Mouse (Mus musculus) CH12.LX (cell line): Measurements from ENCODE around the gene Fam173a. TPM values are rescaled to one million over a fixed set of nuclear protein-coding genes. Genes with fewer than 3 reads are reported as not detected.
A peak's percentile ranks its signal among the peaks of the same experiment; 100 is the strongest.

Experiments used
- DNase-seq: peaks from one replicate; pipeline ENCODE4 v3.0.0-alpha.2; 2013; ENCODE audit errors: extremely low read depth
- H3K27ac ChIP-seq: 2 replicates; pipeline ENCODE4 v1.5.1; 2012; ENCODE audit warnings: low read depth, mild to moderate bottlenecking, control low read depth, moderate library complexity; ENCODE audit not compliant: insufficient read depth
- H3K27me3 ChIP-seq: replicated peaks from 2 replicates; pipeline ENCODE3; 2012; ENCODE audit warnings: inconsistent platforms
- H3K36me3 ChIP-seq, 2 experiments: replicated peaks in 1 of 2; 2 replicates each; pipeline versions ENCODE3 to v1.6.1; 2012; ENCODE audit warnings: inconsistent platforms in 1 of 2, low read length in 1 of 2, mild to moderate bottlenecking in 1 of 2, mixed read lengths in 1 of 2, moderate library complexity in 1 of 2; ENCODE audit not compliant: control insufficient read depth in 1 of 2, insufficient read depth in 1 of 2
- H3K4me1 ChIP-seq, 2 experiments: 2 replicates each; pipeline ENCODE4 v1.6.1; 2012; ENCODE audit warnings: inconsistent platforms in 1 of 2, moderate library complexity in 1 of 2; ENCODE audit not compliant: insufficient read depth in 2 of 2, control insufficient read depth in 1 of 2
- H3K4me2 ChIP-seq: 2 replicates; pipeline ENCODE4 v1.6.1; 2012; ENCODE audit warnings: low read depth, mild to moderate bottlenecking, control low read depth; ENCODE audit not compliant: poor library complexity, insufficient read depth, severe bottlenecking
- H3K4me3 ChIP-seq, 3 experiments: fragments of 150-350 bp in 1 of 3; sonication (generic) in 1 of 3; replicated peaks in 1 of 3; 2 replicates each; pipeline versions ENCODE3 to v1.5.1; 2011 to 2012; ENCODE audit warnings: low read depth in 2 of 3, low read length in 2 of 3, mild to moderate bottlenecking in 2 of 3, moderate library complexity in 2 of 3, control low read depth in 1 of 3, improper control_type of control experiment in 1 of 3, inconsistent platforms in 1 of 3, mixed read lengths in 1 of 3; ENCODE audit not compliant: poor library complexity in 1 of 3
- H3K79me2 ChIP-seq: replicated peaks from 2 replicates; pipeline ENCODE4 v1.6.1; 2012; ENCODE audit warnings: mild to moderate bottlenecking, moderate library complexity; ENCODE audit not compliant: control insufficient read depth, poor library complexity, insufficient read depth, severe bottlenecking; ENCODE audit errors: extremely low read depth
- H3K9ac ChIP-seq: 2 replicates; pipeline ENCODE4 v1.6.1; 2012; ENCODE audit warnings: low read depth, mild to moderate bottlenecking, control low read depth, moderate library complexity; ENCODE audit not compliant: insufficient read depth
- H3K9me3 ChIP-seq: replicated peaks from 2 replicates; pipeline ENCODE3; 2012; ENCODE audit warnings: low read length, inconsistent platforms, mixed read lengths
- CHD2 ChIP-seq: IDR thresholded peaks from 2 replicates; pipeline ENCODE4 v1.6.1; 2011; ENCODE audit warnings: low read length, improper control_type of control experiment
- CTCF ChIP-seq, 2 experiments: IDR thresholded peaks in 1 of 2; conservative IDR thresholded peaks in 1 of 2; 2 replicates each; pipeline ENCODE4 v1.5.1; 2011 to 2012; ENCODE audit warnings: low read depth in 2 of 2, low read length in 2 of 2, improper control_type of control experiment in 1 of 2, inconsistent platforms in 1 of 2, mild to moderate bottlenecking in 1 of 2, moderate library complexity in 1 of 2
- E2F4 ChIP-seq: IDR thresholded peaks from 2 replicates; pipeline ENCODE4 v1.6.1; 2011; ENCODE audit warnings: low read depth, low read length, improper control_type of control experiment; ENCODE audit not compliant: insufficient replicate concordance
- ELF1 ChIP-seq: IDR thresholded peaks from 2 replicates; pipeline ENCODE4 v1.6.1; 2014; ENCODE audit warnings: low read depth, mild to moderate bottlenecking, inconsistent platforms, low read length, improper control_type of control experiment
- HCFC1 ChIP-seq: IDR thresholded peaks from 2 replicates; pipeline ENCODE4 v1.6.1; 2012; ENCODE audit warnings: low read depth, mild to moderate bottlenecking, inconsistent platforms, low read length, improper control_type of control experiment
- IRF4 ChIP-seq: IDR thresholded peaks from 2 replicates; pipeline ENCODE4 v1.6.1; 2014; ENCODE audit warnings: low read depth, mild to moderate bottlenecking, inconsistent platforms, low read length, improper control_type of control experiment
- JUN ChIP-seq: IDR thresholded peaks from 2 replicates; pipeline ENCODE4 v1.6.1; 2011; ENCODE audit warnings: low read depth, mild to moderate bottlenecking, low read length, improper control_type of control experiment, moderate library complexity; ENCODE audit not compliant: insufficient read depth
- JUND ChIP-seq: conservative IDR thresholded peaks from 2 replicates; pipeline ENCODE4 v1.6.1; 2011; ENCODE audit warnings: low read depth, low read length, improper control_type of control experiment
- KAT2A ChIP-seq: IDR thresholded peaks from 2 replicates; pipeline ENCODE4 v1.6.1; 2012; ENCODE audit warnings: low read length, improper control_type of control experiment, inconsistent platforms; ENCODE audit not compliant: insufficient replicate concordance
- MAX ChIP-seq: IDR thresholded peaks from 2 replicates; pipeline ENCODE4 v1.6.1; 2011; ENCODE audit warnings: low read length, improper control_type of control experiment
- MXI1 ChIP-seq: IDR thresholded peaks from 2 replicates; pipeline ENCODE4 v1.6.1; 2011; ENCODE audit warnings: mild to moderate bottlenecking, low read depth, low read length, improper control_type of control experiment
- NELFE ChIP-seq: IDR thresholded peaks from 2 replicates; pipeline ENCODE4 v1.6.1; 2011; ENCODE audit warnings: low read depth, low read length, improper control_type of control experiment
- NRF1 ChIP-seq: IDR thresholded peaks from 2 replicates; pipeline ENCODE4 v1.6.1; 2014; ENCODE audit warnings: low read depth, mild to moderate bottlenecking, inconsistent platforms, low read length, improper control_type of control experiment, moderate library complexity
- POLR2A ChIP-seq: IDR thresholded peaks from 2 replicates; pipeline ENCODE4 v1.6.1; 2011; ENCODE audit warnings: low read depth, mild to moderate bottlenecking, improper control_type of control experiment, low read length
- POLR2AphosphoS2 ChIP-seq: IDR thresholded peaks from 2 replicates; pipeline ENCODE4 v1.6.1; 2011; ENCODE audit warnings: low read depth, low read length, improper control_type of control experiment
- RAD21 ChIP-seq: IDR thresholded peaks from 2 replicates; pipeline ENCODE4 v1.6.1; 2011; ENCODE audit warnings: low read depth, mild to moderate bottlenecking, low read length, improper control_type of control experiment, moderate library complexity
- RCOR1 ChIP-seq: conservative IDR thresholded peaks from 2 replicates; pipeline ENCODE4 v1.6.1; 2012; ENCODE audit warnings: low read depth, mild to moderate bottlenecking, inconsistent platforms, low read length, improper control_type of control experiment
- SIN3A ChIP-seq: IDR thresholded peaks from 2 replicates; pipeline ENCODE4 v1.6.1; 2012; ENCODE audit warnings: low read length, improper control_type of control experiment, inconsistent platforms
- SMC3 ChIP-seq: IDR thresholded peaks from 2 replicates; pipeline ENCODE4 v1.6.1; 2011; ENCODE audit warnings: low read depth, low read length, improper control_type of control experiment
- TBP ChIP-seq: conservative IDR thresholded peaks from 2 replicates; pipeline ENCODE4 v1.6.1; 2011; ENCODE audit warnings: low read depth, low read length, improper control_type of control experiment
- USF1 ChIP-seq: IDR thresholded peaks from 2 replicates; pipeline ENCODE4 v1.6.1; 2014; ENCODE audit warnings: low read depth, mild to moderate bottlenecking, inconsistent platforms, low read length, improper control_type of control experiment
- USF2 ChIP-seq: conservative IDR thresholded peaks from 2 replicates; pipeline ENCODE4 v1.6.1; 2011; ENCODE audit warnings: low read depth, low read length, improper control_type of control experiment
- ZC3H11A ChIP-seq: IDR thresholded peaks from 2 replicates; pipeline ENCODE4 v1.6.1; 2012; ENCODE audit warnings: low read depth, mild to moderate bottlenecking, inconsistent platforms, low read length, improper control_type of control experiment
- ZNF384 ChIP-seq: IDR thresholded peaks from 2 replicates; pipeline ENCODE4 v1.6.1; 2012; ENCODE audit warnings: low read depth, low read length, improper control_type of control experiment, inconsistent platforms
- dilution Hi-C: fragments of 300-500 bp; cut with MboI; formaldehyde crosslinking; loops from 2 replicates; pipeline ENCODE4 v1.14.3; 2020; ENCODE audit warnings: low sequenced_read_pairs; ENCODE audit not compliant: extremely low pct_unique_long_range_greater_than_20kb, extremely low pct_ligation_motif_present
- in situ Hi-C: fragments of 300-500 bp; cut with MboI; formaldehyde crosslinking; loops from 3 replicates; pipeline ENCODE4 v1.14.3; 2019; ENCODE audit warnings: low sequenced_read_pairs, low pct_ligation_motif_present, low pct_unique_long_range_greater_than_20kb, mixed read lengths
- polyA plus RNA-seq: library from polyadenylated mRNA; unstranded; fragments of >175 nt; gene quantifications from 2 replicates; pipeline ENCODE4 v1.2.1, GENCODE M21; 2012; ENCODE audit warnings: low read depth; ENCODE audit not compliant: insufficient read length
- total RNA-seq, 2 experiments: library from RNA; depleted of rRNA; stranded (reverse); fragments of 300-350 nt in 1 of 2; fragments of >200 nt in 1 of 2; gene quantifications; 2 replicates each; pipeline ENCODE4 v1.2.3; 2012 to 2014

Fam173a gene
- total and polyA plus RNA-seq, 3 experiments: 25.5 to 68.3 (median 25.5) TPM

DNA sequence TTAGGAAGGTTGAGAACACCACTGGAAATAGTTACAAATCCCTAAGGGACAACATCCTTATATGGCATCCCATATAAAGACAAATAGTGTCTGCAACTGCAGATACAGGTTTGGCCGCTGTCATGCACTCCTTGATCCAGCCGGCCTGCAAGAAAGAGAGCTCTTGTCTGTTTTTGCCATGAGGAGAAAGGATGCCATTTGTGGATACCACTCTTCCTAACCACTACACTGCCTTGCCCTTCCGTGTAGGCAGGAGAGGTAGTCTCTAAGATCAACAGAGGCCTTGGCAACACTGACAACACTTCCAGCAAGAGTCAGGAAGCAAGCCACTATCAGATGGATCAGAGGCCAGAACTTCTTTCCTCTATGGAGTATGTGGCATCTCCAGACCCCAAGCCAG is 6.4 kb downstream of the Fam173a start, which contains the start of gene Ccdc78:
TSS of gene Ccdc78 (plus strand) at position 301 of the 400 bp plus-strand sequence.
- dilution Hi-C loops: no loop called here
- no peak for DNase-seq
- Histone ChIP-seq H3K4me2 (peak within 1 kb of the TSS; percentile 52), H3K9me3 (no peaks in the 10 kb centered on the region), H3K9ac (no peak within 1 kb of the TSS; the same call in 1 of the 2 replicates)
- TF ChIP-seq KAT2A (no peak), CHD2 (no peak), MXI1 (no peak), SIN3A (no peak)
- TF ChIP-seq, all 38 proteins: peak for 0
- peak within 1 kb of the TSS; percentile 50; the same call in 1 of the 2 replicates for H3K27ac ChIP-seq
- H3K4me3 ChIP-seq: peak within 1 kb of the TSS; percentile 65 to 81 (median 73)
- peaks cover 48 to 76% of the 10 kb centered on the region in 2 experiments for H3K36me3 ChIP-seq
- H3K4me1 ChIP-seq: peaks cover 7 to 25% of the 10 kb centered on the region in 2 experiments
- 0 out of 2 replicates have a peak, but pooled peaks cover 3% of the 10 kb centered on the region for H3K79me2 ChIP-seq
- H3K27me3 ChIP-seq: no peaks in the 10 kb centered on the region
- in situ Hi-C loops: no loop called here

DNA sequence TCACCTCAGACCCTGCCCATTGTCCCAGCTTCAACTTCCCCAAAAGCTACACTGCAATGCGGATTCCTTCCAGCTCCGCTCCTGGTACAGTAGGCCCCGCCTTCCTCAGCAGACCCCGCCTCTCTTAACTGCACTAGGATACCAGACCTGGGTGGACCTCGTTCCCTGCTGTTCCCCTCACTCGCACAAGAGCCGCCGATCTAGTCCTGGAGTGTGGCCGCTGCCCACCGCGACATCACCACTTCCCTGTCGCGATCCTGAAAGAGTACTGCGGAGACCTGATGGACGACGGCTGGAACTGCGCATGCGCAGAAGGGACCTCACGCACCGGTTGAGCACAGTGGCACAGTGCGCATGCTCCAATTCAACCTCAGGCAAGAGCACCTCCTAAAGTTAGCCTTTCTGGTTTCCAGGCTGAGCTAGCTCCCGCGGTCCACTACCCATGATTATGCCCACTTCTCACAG is 7.4 kb downstream of the Fam173a start, which contains the start of gene Haghl:
TSS of gene Haghl (minus strand) at position 393 of the 465 bp plus-strand sequence.
- in situ Hi-C loops: no loop called here
- peaks cover 58 to 80% of the 10 kb centered on the region in 2 experiments for H3K36me3 ChIP-seq
- dilution Hi-C loops: no loop called here
- H3K27me3 ChIP-seq: no peaks in the 10 kb centered on the region
- peak within 1 kb of the TSS; percentile 52 for H3K4me2 ChIP-seq
- H3K4me1 ChIP-seq: peaks cover 7 to 16% of the 10 kb centered on the region in 2 experiments
- peak within 1 kb of the TSS; percentile 58 for H3K9ac ChIP-seq
- peak within 1 kb of the TSS; percentile 65 to 81 (median 73) for H3K4me3 ChIP-seq
- H3K79me2 ChIP-seq: no peaks in the 10 kb centered on the region
- H3K9me3 ChIP-seq: no peaks in the 10 kb centered on the region
- TF ChIP-seq JUND: no peak
- no peak for TF ChIP-seq USF1
- TF ChIP-seq ZNF384: no peak
- TF ChIP-seq RAD21: no peak
- 0 out of 2 replicates have a peak, but pooled peaks have one; percentile 20 for TF ChIP-seq CHD2
- TF ChIP-seq ZC3H11A: no peak
- no peak for TF ChIP-seq CTCF (conservative IDR thresholded peaks at IDR 0.05 in 1 of 2, IDR thresholded peaks at IDR 0.05 in 1 of 2; ENCODE audit: low read depth in 2 of 2, low read length in 2 of 2)
- no peak for TF ChIP-seq RCOR1
- no peak for TF ChIP-seq USF2
- TF ChIP-seq JUN: no peak
- peak; percentile 86 for TF ChIP-seq NELFE
- no peak for TF ChIP-seq MAX
- no peak for TF ChIP-seq E2F4
- TF ChIP-seq ELF1: peak; percentile 31; the same call in 1 of the 2 replicates
- TF ChIP-seq POLR2AphosphoS2: peak; percentile 91
- TF ChIP-seq POLR2A: peak; percentile 79
- TF ChIP-seq HCFC1: peak; percentile 58
- TF ChIP-seq MXI1: 0 out of 2 replicates have a peak, but pooled peaks have one; percentile 17
- TF ChIP-seq SMC3: no peak
- TF ChIP-seq KAT2A: no peak
- TF ChIP-seq TBP: peak; percentile 74; the same call in 1 of the 2 replicates
- TF ChIP-seq NRF1: peak; percentile 100
- TF ChIP-seq IRF4: no peak
- peak; percentile 98 for DNase-seq
- peak within 1 kb of the TSS; percentile 50; the same call in 1 of the 2 replicates for H3K27ac ChIP-seq
